Mouse (Mus musculus) forebrain, embryonic 16.5 days (tissue): Measurements from ENCODE around the gene Armc2. TPM values are rescaled to one million over a fixed set of nuclear protein-coding genes. Genes with fewer than 3 reads are reported as not detected.

Experiments
- ATAC-seq: fragments of 200-750 bp; cut with Nextera tagmentation; 2 replicates; pipeline ENCODE4 v1.8.0; 2017; ENCODE audit warnings: mild to moderate bottlenecking, moderate library complexity
- H3K27ac ChIP-seq: fragments of 300-500 bp; sonication (generic); 2 replicates; pipeline ENCODE4 v1.5.1; 2014; ENCODE audit warnings: low read length, control low read depth
- H3K27me3 ChIP-seq: fragments of 300-500 bp; sonication (generic); replicated peaks from 2 replicates; pipeline ENCODE4 v1.6.1; 2014; ENCODE audit warnings: low read length; ENCODE audit not compliant: control insufficient read depth, insufficient read depth
- H3K36me3 ChIP-seq: fragments of 300-500 bp; sonication (generic); 2 replicates; pipeline ENCODE4 v1.6.1; 2014; ENCODE audit not compliant: control insufficient read depth, insufficient read depth
- H3K4me1 ChIP-seq: fragments of 300-500 bp; sonication (generic); replicated peaks from 2 replicates; pipeline ENCODE4 v1.6.1; 2014; ENCODE audit warnings: low read length; ENCODE audit not compliant: control insufficient read depth, insufficient read depth
- H3K4me2 ChIP-seq: fragments of 300-500 bp; sonication (generic); 2 replicates; pipeline ENCODE4 v1.6.1; 2014; ENCODE audit warnings: mild to moderate bottlenecking, low read length, control low read depth
- H3K4me3 ChIP-seq: fragments of 300-500 bp; sonication (generic); replicated peaks from 2 replicates; pipeline ENCODE4 v1.5.1; 2014; ENCODE audit warnings: mild to moderate bottlenecking, low read length, control low read depth
- H3K9ac ChIP-seq: fragments of 300-500 bp; sonication (generic); replicated peaks from 2 replicates; pipeline ENCODE4 v1.6.1; 2014; ENCODE audit warnings: low read depth, low read length, control low read depth
- H3K9me3 ChIP-seq: fragments of 300-500 bp; sonication (generic); 2 replicates; pipeline ENCODE4 v1.6.1; 2016; ENCODE audit warnings: low read length; ENCODE audit not compliant: control insufficient read depth
- WGBS: fragments of 180-500 bp; shearing (Covaris S2); extraction: QIAGEN DNeasy Blood & Tissue Kit; methylation state at CpG from one replicate; pipeline ENCODE4 v1.1.7; 2014; 5-methylcytosine and 5-hydroxymethylcytosine counted together
- polyA plus RNA-seq: library from polyadenylated mRNA; unstranded; fragments of >200 nt; fragmentation: Nextera tagmentation; extraction: Ambion mirVana; gene quantifications from 2 replicates; pipeline ENCODE4 v1.2.1, GENCODE M21; 2015

Gene Armc2
- polyA plus RNA-seq, 1 experiment from 2014 or later: 8.2 TPM

- WGBS: 80% methylated on average over 5 of the region's 5 CpGs
- Histone ChIP-seq H3K36me3 (no peaks in the 10 kb centered on the region), H3K9ac (no peak overlapping the region), H3K27ac (no peak overlapping the region), H3K27me3 (no peaks in the 10 kb centered on the region), H3K9me3 (no peaks in the 10 kb centered on the region), H3K4me2 (no peak overlapping the region), H3K4me1 (peaks cover 3% of the 10 kb centered on the region), H3K4me3 (no peak overlapping the region)
- ATAC-seq: no peak
These were observed 11.3 kb upstream of the Armc2 start for GRCm38 (mm10) chr10:42029502-42029901.

- Histone ChIP-seq H3K9ac (no peak overlapping the region), H3K36me3 (no peaks in the 10 kb centered on the region), H3K27me3 (no peaks in the 10 kb centered on the region), H3K9me3 (no peaks in the 10 kb centered on the region), H3K4me3 (no peak overlapping the region), H3K4me1 (peaks cover 3% of the 10 kb centered on the region), H3K4me2 (no peak overlapping the region), H3K27ac (no peak overlapping the region)
- no peak for ATAC-seq
- WGBS: 78% methylated on average over 11 of the region's 11 CpGs
These were observed 9.1 kb upstream of the Armc2 start for GRCm38 (mm10) chr10:42027337-42027736.

DNA sequence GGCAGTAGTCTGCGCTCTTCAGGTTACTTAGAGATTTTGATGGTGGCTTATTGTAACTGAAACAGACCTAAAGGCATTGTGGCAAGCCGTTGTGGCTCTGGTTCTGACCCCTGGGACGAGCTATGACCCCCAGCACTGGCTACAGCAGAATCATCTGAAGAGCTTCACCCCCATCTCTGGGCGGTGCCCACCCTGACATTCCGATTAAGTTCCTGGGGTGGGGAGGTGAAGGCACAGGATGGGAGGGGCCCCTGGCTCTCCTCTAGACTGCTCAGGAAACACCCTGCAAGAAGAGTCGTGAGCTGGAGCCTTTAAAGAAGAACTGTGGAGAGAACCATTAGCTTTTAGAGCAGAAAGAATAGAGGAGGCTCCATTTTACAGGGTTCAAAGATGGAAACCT lies 6.2 kb upstream of the Armc2 start:
- Histone ChIP-seq H3K4me3 (no peak overlapping the region), H3K27me3 (no peaks in the 10 kb centered on the region), H3K4me2 (no peak overlapping the region), H3K4me1 (no peaks in the 10 kb centered on the region), H3K9ac (no peak overlapping the region), H3K36me3 (no peaks in the 10 kb centered on the region), H3K9me3 (no peaks in the 10 kb centered on the region), H3K27ac (no peak overlapping the region)
- WGBS: 77% methylated on average over 6 of the region's 6 CpGs
- ATAC-seq: no peak

GRCm38 (mm10) chr10:42021536-42021935 lies 3.3 kb upstream of the Armc2 start:
- no peaks in the 10 kb centered on the region for H3K27me3 ChIP-seq
- no peak overlapping the region for H3K27ac ChIP-seq
- WGBS: 37% methylated on average over 9 of the region's 9 CpGs
- H3K4me1 ChIP-seq: peaks cover 10% of the 10 kb centered on the region
- no peaks in the 10 kb centered on the region for H3K9me3 ChIP-seq
- no peak overlapping the region for H3K9ac ChIP-seq
- no peak overlapping the region for H3K4me3 ChIP-seq
- no peak for ATAC-seq
- no peaks in the 10 kb centered on the region for H3K36me3 ChIP-seq
- H3K4me2 ChIP-seq: no peak overlapping the region

DNA sequence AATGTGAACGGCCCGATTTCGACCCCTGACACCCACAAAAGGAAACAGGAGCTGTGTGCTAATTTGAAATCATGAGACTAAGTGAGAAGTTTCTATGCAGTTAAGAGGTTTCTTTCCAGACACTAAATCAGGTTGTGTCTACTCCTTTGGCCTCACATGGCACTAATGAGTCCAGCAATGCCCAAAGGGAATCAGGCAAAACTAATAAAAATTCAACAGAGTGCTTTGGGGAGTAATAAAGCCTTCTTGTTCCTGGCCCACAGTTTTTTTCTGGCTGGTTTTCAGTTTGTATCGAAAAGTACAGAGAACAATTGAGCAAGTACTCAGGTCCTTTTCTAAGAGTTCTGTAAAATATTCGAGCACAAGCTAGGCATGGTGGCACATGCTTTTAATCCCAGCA lies 4.2 kb downstream of the Armc2 start:
- no peaks in the 10 kb centered on the region for H3K27me3 ChIP-seq

GRCm38 (mm10) chr10:42010761-42011435 lies 7.3 kb downstream of the Armc2 start:
- H3K9me3 ChIP-seq: no peaks in the 10 kb centered on the region
- H3K4me1 ChIP-seq: no peaks in the 10 kb centered on the region
- H3K4me2 ChIP-seq: no peak overlapping the region
- H3K4me3 ChIP-seq: no peak overlapping the region
- H3K36me3 ChIP-seq: no peaks in the 10 kb centered on the region
- H3K9ac ChIP-seq: no peak overlapping the region
- ATAC-seq: no peak
- H3K27ac ChIP-seq: no peak overlapping the region
- no peaks in the 10 kb centered on the region for H3K27me3 ChIP-seq
- 92% methylated on average over 10 of the region's 10 CpGs for WGBS

More for the DNA sequence above, 4.2 kb downstream of the Armc2 start:
- H3K4me1 ChIP-seq: peaks cover 10% of the 10 kb centered on the region
- H3K9me3 ChIP-seq: no peaks in the 10 kb centered on the region
- H3K27ac ChIP-seq: no peak overlapping the region
- H3K36me3 ChIP-seq: no peaks in the 10 kb centered on the region
- 50% methylated on average over 5 of the region's 5 CpGs for WGBS
- no peak overlapping the region for H3K4me2 ChIP-seq
- H3K9ac ChIP-seq: no peak overlapping the region
- no peak overlapping the region for H3K4me3 ChIP-seq
- no peak for ATAC-seq

DNA sequence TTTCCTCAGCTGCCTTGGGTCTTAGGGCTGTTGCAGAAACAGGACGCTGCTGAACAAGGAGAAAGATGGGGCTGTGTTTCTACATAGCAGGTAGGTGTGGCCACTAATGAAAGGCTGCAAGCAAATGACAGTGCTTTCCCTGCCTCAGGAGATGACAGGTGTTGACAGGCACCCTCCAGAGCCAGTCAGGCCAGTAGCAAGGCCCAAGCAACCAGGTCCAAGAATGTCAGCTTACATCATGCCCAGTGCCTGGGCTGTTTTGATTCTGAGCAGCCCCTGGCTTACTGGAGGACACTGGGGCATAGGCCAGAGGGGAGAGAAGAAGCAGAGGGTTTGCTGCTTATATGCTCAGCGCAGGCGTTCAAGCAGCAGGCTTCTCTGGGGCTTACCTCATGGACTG lies 13.0 kb downstream of the Armc2 start:
- H3K27me3 ChIP-seq: no peaks in the 10 kb centered on the region
- H3K36me3 ChIP-seq: no peaks in the 10 kb centered on the region
- H3K27ac ChIP-seq: no peak overlapping the region
- no peak overlapping the region for H3K4me2 ChIP-seq
- WGBS: 76% methylated on average over 3 of the region's 3 CpGs
- no peak overlapping the region for H3K9ac ChIP-seq
- no peak for ATAC-seq
- H3K9me3 ChIP-seq: no peaks in the 10 kb centered on the region
- no peaks in the 10 kb centered on the region for H3K4me1 ChIP-seq
- no peak overlapping the region for H3K4me3 ChIP-seq

DNA sequence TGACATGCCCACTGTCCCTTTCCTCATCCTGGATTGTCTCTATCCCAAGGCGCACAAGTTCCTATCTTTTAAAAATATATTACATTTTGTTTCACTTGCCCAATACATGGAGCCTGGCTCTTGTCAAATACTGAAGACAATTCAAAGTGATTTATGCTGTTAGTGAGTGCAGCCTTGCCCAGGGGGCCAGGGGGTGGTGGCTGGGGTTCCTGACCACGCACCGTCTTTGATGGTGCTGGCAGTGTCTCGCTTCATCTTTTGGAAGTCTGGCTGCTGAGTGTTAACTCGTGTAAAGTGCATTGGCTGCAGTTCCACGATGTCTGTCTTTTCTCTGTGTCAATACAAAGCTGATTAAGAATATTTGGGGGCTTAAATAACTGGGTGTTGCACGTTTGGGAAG lies 13.6 kb downstream of the Armc2 start:
- WGBS: 71% methylated on average over 7 of the region's 7 CpGs
- no peak for ATAC-seq
- no peaks in the 10 kb centered on the region for H3K9me3 ChIP-seq
- no peak overlapping the region for H3K27ac ChIP-seq
- H3K4me3 ChIP-seq: no peak overlapping the region
- no peaks in the 10 kb centered on the region for H3K36me3 ChIP-seq
- no peaks in the 10 kb centered on the region for H3K27me3 ChIP-seq
- no peak overlapping the region for H3K9ac ChIP-seq
- no peak overlapping the region for H3K4me2 ChIP-seq
- no peaks in the 10 kb centered on the region for H3K4me1 ChIP-seq

DNA sequence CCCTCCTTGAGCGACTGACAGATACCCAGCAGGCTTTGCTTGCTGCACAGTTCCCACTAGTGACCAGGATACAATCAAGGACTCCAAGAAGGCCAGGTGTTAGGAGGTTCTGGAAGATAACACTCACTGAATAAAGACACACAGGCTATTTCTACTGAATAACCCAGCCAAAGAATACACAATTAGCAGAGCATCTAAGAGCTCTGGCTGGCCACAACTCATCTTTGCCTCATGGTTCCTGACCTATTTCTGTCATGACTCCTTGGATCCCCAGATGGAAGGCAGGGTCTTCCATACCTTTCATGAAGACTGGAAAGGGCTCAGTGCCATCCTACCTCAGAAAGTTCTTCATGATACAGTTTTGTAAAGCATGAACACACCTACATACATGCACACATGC lies 14.2 kb downstream of the Armc2 start:
- Histone ChIP-seq H3K4me3 (no peak overlapping the region), H3K36me3 (no peaks in the 10 kb centered on the region), H3K4me1 (no peaks in the 10 kb centered on the region), H3K9ac (no peak overlapping the region), H3K27ac (no peak overlapping the region), H3K9me3 (no peaks in the 10 kb centered on the region), H3K4me2 (no peak overlapping the region), H3K27me3 (no peaks in the 10 kb centered on the region)
- whole genome bisulfite sequencing: 89% methylated on average over 1 of the region's 1 CpGs
- ATAC-seq: no peak

DNA sequence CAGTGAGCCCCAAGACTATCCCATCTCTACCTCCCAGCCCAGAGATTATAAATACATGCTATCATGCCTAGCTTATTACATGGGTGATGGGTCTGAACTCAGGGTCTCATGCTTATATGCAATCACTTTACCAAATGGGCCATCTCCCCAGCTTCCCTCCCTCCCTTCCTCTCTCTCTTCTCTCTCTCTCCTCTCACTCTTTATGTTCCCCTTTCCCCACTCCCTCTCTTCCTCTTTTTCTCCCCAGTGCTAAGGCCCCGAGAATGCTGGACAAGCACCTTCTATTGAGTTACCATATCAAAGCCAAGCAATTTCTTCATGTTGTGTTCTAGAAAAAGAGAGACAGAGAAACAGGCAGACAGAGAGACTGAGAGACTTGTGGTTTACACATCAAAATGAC lies 14.7 kb downstream of the Armc2 start:
- Histone ChIP-seq H3K27ac (no peak overlapping the region), H3K36me3 (no peaks in the 10 kb centered on the region), H3K4me3 (no peak overlapping the region), H3K4me1 (no peaks in the 10 kb centered on the region), H3K27me3 (no peaks in the 10 kb centered on the region), H3K9me3 (no peaks in the 10 kb centered on the region), H3K9ac (no peak overlapping the region), H3K4me2 (no peak overlapping the region)
- 44% methylated on average over 1 of the region's 1 CpGs for WGBS
- no peak for ATAC-seq
